Mouse (Mus musculus): ENCODE measurements at regions not wholly inside any gene's neighbourhood (a gene's known extent, or its start where the extent isn't known, plus 50 kb on each side); places are given as distances from the start of the nearest gene placed in this dataset.

DNA sequence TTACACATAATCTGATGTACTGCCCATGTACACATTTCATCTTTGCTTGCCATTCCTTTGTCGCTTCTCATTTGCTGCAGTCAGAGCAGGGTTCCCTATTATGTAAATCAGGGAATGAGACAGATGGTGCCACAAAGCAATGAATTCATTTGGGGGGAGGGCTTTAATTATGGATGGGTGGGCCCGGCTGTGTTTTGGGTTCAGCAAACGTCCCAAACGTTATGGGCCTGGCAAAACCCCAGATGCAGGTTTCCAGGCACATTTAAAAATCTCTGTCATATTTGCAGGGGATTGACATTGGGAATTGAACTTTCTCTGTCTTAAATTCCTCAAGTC lies 528.5 kb downstream of the Tmem38b start:
- no peak for TF ChIP-seq MYOG (IDR thresholded peaks at IDR 0.05; ENCODE audit: control insufficient read depth, extremely low read depth, insufficient read length)
- TF ChIP-seq CTCF (IDR thresholded peaks at IDR 0.05; ENCODE audit: control insufficient read depth, insufficient read depth, insufficient read length) = no peak
- TF ChIP-seq MYOD1 (IDR thresholded peaks at IDR 0.05; ENCODE audit: control insufficient read depth, insufficient read length, low read depth) = no peak
- TF ChIP-seq MAX (IDR thresholded peaks at IDR 0.05) = no peak

All from C2C12 (cell line).